Mouse (Mus musculus) layer of hippocampus, postnatal 25 days (tissue): Measurements from ENCODE around the gene Clpsl2. TPM values are rescaled to one million over a fixed set of nuclear protein-coding genes. Genes with fewer than 3 reads are reported as not detected.
A peak's percentile ranks its signal among the peaks of the same experiment; 100 is the strongest.
"Not testable (repeated sequence)": the region's sequence is repeated elsewhere in the genome, so short reads cannot be mapped to it uniquely, and the experiment has no call there.

ENCODE experiments used
- DNase-seq, 2 experiments: peaks; one replicate each; pipeline ENCODE4 v3.0.0; 2022; ENCODE audit warnings: mixed read lengths in 2 of 2, low spot score in 1 of 2; ENCODE audit errors: extremely low spot score in 1 of 2
- total RNA-seq, 2 experiments: library from RNA; stranded (reverse); gene quantifications; 2 replicates each; pipeline ENCODE4 v1.2.3; 2021

Gene Clpsl2
- total RNA-seq, 2 experiments from 2014 or later, result not detected

GRCm38 (mm10) chr17:28520561-28520960, 28.6 kb upstream of the Clpsl2 start:
- DNase-seq, result no peak

GRCm38 (mm10) chr17:28521071-28521726, 28.0 kb upstream of the Clpsl2 start:
- DNase-seq, result no peak

- DNase-seq, result no peak
Observed at GRCm38 (mm10) chr17:28521920-28522319, 27.3 kb upstream of the Clpsl2 start.

GRCm38 (mm10) chr17:28522623-28523354, 26.4 kb upstream of the Clpsl2 start:
- peak; percentile 87 to 89 for DNase-seq

- no peak for DNase-seq
Observed at GRCm38 (mm10) chr17:28523355-28524008, 25.7 kb upstream of the Clpsl2 start.

- DNase-seq, result no peak
Observed at GRCm38 (mm10) chr17:28524009-28524695, 25.1 kb upstream of the Clpsl2 start.

GRCm38 (mm10) chr17:28524831-28525430, 24.3 kb upstream of the Clpsl2 start:
- DNase-seq, result no peak

GRCm38 (mm10) chr17:28527184-28528042, 21.8 kb upstream of the Clpsl2 start:
- no peak for DNase-seq

- DNase-seq, result peak; percentile 80 to 90
Observed at GRCm38 (mm10) chr17:28528043-28528351, 21.2 kb upstream of the Clpsl2 start.

- no peak for DNase-seq
Observed at GRCm38 (mm10) chr17:28529116-28529515, 20.1 kb upstream of the Clpsl2 start.

- DNase-seq, result no peak
Observed at GRCm38 (mm10) chr17:28530506-28530905, 18.7 kb upstream of the Clpsl2 start, which contains the start of gene Armc12. Gene Armc12 (plus strand): TSS chr17:28530806.

- DNase-seq, result no peak
Observed at GRCm38 (mm10) chr17:28531946-28532345, 17.3 kb upstream of the Clpsl2 start.

GRCm38 (mm10) chr17:28532557-28532956, 16.7 kb upstream of the Clpsl2 start:
- no peak for DNase-seq

- no peak for DNase-seq
Observed at GRCm38 (mm10) chr17:28533327-28533726, 15.9 kb upstream of the Clpsl2 start.

- no peak for DNase-seq
Observed at GRCm38 (mm10) chr17:28537881-28538280, 11.3 kb upstream of the Clpsl2 start.

GRCm38 (mm10) chr17:28546925-28547324, 2.3 kb upstream of the Clpsl2 start:
- no peak for DNase-seq

- no peak for DNase-seq
Observed at GRCm38 (mm10) chr17:28548550-28548949, 661 bp upstream of the Clpsl2 start.

GRCm38 (mm10) chr17:28553040-28553793, 4.0 kb downstream of the Clpsl2 start:
- DNase-seq, result peak; percentile 62 to 77

GRCm38 (mm10) chr17:28554021-28554420, 4.8 kb downstream of the Clpsl2 start:
- not testable (repeated sequence) for DNase-seq
